Mouse (Mus musculus) 3134 (cell line): ENCODE data around the gene Mboat2.

ENCODE experiments used
- DNase-seq: peaks from one replicate; pipeline ENCODE4 v3.0.0-alpha.2; 2011; ENCODE audit warnings: low spot score; ENCODE audit not compliant: insufficient read length; ENCODE audit errors: extremely low read depth

Mboat2 gene

DNA sequence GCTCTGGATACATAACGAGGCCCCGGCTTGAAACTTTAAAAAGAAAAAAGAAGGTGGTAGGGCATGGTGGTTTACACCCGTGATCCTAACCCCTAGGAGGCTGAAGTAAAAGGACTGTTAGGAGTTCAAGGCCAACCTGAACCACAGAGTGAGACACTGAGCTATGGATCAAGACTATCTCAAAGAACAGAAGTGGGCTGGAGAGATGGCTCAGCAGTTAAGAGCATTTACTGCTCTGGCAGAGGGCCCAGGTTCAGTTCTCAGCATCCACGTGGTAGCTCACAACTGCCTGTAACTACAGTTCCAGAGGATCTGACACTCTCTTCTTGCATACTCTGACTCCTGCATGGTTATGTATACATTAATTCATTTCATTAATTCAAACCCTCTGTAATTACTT, 112.7 kb downstream of the Mboat2 start:
- DNase-seq, result no peak

- no peak for DNase-seq
These were observed 113.9 kb downstream of the Mboat2 start for GRCm38 (mm10) chr12:24944597-24944996.

GRCm38 (mm10) chr12:24947065-24947464, 116.4 kb downstream of the Mboat2 start:
- no peak for DNase-seq

DNA sequence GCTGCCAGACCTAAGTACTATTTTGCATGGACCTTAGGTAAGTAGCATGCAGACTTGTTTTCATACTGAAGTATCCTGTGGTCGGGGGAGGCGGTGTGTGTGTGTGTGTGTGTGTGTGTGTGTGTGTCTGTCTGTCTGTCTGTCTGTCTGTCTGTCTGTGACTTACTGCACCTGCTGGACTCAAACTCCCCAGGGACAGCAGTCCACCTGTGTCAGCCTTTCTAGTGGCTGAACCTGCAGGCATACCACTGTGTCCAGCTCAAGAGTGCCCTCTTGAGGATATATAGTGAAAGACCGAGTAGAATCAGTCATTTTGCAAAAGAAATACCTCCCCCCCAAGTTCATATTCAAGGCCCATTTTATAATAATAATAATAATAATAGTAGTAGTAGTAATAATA, 117.7 kb downstream of the Mboat2 start:
- DNase-seq, result no peak

DNA sequence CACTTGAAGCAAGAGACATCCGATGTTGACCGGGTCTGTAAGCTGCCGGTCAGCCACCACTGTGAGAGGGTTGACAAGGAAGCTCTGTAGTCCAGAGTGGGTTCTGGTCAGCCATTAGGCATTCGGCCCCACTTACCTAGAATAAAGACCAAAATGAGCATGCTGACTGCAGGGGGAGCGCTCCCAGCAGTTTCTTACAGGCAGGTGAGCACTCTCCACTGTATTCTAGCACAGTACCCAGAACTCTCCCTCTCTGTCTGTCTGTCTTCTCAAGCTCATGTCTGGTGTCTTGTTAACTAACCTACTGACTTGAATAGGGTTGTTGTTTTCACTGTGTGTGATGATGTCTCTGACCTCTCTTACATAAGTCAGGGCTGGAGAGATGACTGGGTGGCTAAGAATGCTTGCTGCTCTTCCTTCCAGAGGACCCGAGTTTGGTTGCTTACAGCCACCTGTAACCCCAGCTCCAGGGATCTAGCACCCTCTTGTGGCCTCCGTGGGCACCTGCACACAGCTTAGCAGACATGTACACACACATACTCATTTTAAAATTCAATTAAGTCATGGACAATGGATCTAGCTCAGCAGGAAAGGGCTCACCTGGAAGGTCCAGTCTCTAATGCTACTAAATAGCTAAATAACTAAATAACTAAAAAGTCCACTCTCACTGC, 119.8 kb downstream of the Mboat2 start:
- no peak for DNase-seq

DNA sequence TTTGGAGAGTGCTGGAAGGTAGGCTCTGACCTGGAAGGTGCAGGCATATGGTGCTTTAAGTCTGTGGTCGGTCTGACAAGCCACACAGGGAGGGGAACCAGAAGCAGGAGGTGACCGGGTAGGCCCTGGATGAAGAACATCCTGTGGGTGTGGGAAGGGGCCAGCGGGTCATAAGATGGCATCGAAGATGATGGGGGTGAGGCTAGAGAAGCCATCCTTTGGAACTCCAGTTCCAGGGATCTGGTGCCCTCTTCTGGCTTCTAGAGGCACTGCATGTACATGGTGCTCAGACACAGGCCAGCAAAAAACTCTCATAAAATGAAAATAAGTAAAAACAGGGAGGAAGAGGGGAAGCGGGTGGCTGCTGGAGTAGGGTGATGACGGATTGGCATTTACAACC, 121.5 kb downstream of the Mboat2 start:
- DNase-seq, result peak; percentile 38

DNA sequence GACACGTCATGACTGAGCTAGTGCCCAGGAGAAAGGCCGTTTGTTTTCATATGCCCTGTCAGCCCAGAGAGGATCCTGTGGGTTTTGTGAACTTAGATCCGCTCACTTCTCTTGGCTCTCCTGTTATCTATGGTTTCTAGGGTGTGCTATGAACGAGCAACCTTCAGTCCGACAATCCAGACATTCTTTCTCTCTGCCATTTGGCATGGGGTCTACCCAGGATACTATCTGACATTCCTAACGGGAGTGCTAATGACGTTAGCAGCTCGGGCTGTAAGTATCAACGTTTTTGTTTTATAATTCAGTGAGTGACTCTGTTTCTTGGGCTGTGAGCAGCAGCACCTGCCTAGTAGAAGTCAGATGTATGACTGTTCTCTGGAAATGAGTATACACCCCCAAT, 124.5 kb downstream of the Mboat2 start:
- DNase-seq, result no peak

- DNase-seq, result no peak
These were observed 127.8 kb downstream of the Mboat2 start for GRCm38 (mm10) chr12:24958526-24958925.

DNA sequence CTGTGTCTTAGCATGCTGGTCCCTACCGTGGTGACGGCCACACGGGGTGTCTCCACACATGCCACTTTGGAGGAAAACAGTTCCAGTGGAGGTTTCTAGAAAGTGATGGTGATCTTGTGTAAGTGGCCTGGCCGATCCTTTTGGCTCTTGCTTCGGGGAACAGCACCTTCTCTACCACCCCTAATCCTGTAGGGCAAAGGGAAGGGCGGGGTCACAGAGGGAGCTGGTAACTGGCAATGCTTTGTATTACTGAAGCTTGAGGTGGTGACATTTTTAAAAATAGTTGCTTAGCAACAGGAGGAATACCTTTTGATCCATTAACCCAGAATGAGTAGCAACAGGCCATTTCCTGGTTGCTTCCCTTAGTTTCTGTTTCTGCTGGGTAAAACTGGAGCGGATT, 131.1 kb downstream of the Mboat2 start:
- no peak for DNase-seq

DNA sequence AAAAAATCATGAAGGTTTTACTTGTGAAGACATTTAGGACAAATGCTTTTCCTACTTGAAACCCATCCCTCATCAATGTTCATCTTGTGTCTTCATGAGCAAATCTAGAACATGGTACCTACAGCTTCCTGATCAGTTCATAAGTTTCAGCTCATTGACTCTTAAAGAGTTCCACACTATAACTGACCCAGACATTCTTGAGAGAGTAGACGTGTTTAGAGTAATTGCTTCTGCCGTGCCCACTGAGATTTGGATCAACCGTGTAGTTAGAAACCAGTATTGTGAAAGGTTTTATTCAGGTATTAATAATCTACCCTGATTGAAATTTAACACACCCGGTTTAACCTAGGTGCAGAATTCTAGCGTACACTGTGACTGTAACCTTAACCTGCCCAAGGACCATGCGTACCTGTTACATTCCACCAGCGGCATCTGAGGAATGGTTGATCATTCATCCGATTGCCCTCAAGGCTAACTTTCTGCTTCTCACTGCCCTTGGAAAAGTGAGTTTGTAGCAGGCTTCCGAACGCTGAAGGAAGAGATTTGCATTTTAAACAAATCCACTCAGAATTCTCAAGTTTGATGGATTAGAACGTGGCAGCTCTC, 131.8 kb downstream of the Mboat2 start:
- DNase-seq, result no peak

- DNase-seq, result no peak
These were observed 132.8 kb downstream of the Mboat2 start for GRCm38 (mm10) chr12:24963393-24964022.

DNA sequence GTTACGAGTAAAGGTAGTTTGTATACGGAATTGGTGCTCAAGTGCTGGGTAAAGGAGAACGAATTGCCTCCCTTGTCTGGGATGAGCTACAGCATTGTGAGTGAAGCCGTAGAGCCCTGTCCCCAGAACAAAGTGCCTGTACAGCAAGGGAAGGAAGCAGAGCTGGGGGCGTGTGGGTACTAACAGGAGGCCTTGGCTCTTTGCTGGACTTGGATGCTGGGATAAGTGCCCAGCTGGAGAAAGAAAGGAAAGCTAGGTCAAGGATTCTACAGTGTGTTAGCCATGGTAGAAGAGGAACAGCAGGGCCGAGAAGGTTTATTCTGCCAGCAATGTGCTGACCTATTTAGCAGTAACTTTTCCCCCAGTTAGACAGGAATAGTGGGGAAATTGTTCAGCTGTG, 134.7 kb downstream of the Mboat2 start:
- no peak for DNase-seq

GRCm38 (mm10) chr12:24966046-24966445, 135.4 kb downstream of the Mboat2 start:
- no peak for DNase-seq

DNA sequence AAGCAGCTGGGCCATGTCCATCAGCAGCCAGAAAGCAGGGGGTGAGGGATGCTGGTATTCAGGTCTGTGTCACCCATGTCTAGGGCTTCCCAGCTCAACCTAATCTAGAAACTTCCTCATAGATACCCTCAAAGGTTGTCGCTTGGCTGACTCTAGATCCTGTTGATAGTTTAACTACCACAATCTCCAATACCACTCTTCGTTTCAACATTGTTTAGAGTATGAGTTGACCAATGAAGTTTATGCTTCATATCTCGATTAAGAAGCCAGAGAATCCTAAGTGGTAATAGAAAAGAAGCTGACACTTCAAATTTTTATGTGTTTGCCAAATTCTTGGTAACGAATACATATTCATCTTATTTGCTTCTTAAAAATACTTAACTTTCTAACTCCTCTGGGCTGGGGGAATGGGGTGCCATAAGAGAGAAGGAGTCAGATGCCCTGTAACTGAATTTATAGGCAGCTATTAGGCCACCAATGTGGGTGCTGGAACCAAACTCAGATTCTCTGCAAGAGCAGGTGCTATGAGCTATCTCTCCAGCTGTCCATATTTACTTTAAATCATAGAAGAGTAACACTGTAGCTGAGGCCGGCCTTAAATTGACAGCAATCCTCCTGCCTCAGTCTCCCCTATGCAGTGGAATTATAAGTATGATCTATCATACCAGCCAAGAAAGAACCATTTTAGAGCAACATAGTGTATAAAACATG, 141.0 kb downstream of the Mboat2 start:
- no peak for DNase-seq

DNA sequence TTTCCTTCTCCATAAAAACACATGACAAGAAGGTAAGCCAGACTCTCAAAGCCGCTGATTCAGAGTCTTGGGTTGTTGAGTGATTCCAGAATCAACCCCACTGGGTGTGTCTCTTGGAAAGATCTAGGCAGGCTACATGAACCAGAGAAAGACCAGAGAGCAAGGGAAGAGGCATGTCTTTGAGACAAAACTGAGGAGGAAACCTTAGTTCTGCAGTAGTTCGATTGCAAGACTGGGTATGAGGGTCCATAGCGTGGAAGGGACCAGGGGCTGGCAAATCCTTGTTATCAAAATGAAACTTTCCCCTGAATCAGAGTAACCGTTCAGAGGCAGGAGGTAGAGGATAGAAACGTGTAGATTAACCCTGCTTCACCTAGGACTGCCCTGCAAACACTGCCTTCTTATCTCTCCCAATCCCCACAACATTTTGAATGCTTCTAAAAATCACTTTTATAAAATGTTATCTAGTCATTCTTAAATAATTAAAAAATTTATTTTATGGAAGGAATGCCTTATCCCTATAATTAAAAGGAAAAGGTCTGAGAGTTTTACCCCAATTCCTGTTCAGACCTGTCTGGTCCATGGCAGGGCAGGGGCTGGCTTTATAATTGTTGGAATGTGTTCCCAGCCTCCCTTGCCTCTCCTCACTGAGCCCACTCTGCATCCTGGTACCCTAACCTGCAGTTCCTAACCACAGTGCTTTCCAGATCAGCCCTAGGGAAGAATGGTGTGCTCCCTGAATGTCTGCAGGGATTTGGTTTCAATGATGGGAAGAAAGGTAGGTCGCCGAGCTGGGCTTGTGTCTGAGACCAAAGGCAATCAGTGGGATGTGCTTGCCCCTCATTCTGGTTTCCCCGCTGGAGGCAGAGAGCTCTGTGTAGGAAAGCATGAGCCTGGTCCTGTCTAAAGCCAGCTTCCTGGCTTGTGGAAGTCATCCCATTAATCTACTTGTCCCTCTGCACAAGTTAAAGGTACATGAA, 142.0 kb downstream of the Mboat2 start:
- DNase-seq, result no peak

DNA sequence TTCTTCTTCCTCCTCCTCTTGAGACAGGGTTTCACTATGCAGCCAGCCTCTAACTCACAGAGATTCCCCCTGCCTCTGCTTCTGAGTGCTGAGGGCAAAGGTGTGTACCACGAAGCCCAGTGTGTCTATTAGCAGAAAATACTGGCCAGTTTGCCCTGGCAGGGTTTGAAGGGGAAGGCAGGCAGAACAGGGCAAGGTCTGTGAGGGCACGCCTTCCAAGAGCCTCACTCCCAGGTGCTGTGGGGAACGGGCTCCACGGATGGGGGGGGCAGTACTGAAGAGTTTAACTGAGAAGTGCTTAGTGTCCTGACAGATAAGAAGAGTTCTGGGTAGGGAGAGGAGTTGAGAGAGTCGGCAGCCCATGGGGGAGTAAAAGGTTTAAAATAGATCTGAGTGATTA, 142.9 kb downstream of the Mboat2 start:
- DNase-seq, result no peak

- DNase-seq, result peak; percentile 94
These were observed 143.9 kb downstream of the Mboat2 start, which contains the start of gene Kidins220 for GRCm38 (mm10) chr12:24974446-24975114. Gene Kidins220, plus strand, starts transcription at chr12:24974925.

DNA sequence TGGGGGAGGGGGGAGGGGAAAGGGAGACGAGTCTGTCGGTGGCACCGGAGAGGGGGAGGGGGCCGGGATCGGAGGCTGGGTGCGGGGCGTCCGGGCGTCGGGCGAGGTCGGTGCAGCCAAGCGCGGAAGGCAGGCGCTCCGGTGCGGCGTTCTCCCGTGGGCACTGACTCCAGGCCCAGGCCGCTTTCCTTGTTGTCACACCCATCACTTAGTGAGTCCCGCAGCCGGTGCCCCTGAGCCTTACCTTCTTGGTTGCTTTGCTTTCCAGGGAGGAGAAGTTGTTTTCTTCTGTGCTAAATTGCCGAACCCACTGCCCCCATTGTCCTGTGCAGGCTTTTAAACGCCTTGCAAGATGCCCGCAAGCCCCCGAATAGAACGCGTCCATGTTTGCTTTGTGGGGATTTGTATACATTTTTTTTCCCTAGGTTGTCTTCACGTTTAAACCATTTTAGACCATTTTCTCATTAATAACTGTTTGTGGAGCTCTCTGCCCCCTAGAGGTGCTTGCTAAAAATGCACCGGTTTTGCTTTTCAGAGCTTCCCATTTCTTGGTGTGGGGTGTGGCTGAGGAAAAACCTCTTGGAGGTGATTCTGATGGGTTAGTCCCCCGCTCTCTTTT, 144.5 kb downstream of the Mboat2 start:
- DNase-seq, result no peak

DNA sequence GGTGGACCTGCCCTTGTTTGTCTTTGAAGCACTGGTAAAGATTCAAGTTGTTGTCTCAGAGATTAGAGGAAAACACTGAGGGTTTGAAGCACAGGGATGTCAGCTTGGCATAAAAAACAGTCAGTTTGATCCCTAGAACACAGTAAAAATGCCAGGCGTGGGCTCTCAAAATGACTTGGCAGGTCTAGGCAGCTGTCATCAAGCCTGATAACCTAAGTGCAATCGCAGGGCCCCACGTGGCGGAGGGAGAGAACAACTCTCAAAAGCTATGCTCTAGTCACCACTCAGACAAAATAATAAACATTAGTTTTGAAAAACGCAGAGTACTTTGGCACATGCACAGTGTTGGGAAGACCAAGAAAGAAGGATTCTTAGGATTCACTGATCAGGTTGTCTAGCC, 154.5 kb downstream of the Mboat2 start:
- DNase-seq, result no peak
